Mouse (Mus musculus): Measurements from ENCODE around the gene Nudt6. TPM values are rescaled to one million over a fixed set of nuclear protein-coding genes. Genes with fewer than 3 reads are reported as not detected.

Gene Nudt6
- polyA plus RNA-seq, 1 experiment from 2014 or later, result 4.9 TPM

DNA sequence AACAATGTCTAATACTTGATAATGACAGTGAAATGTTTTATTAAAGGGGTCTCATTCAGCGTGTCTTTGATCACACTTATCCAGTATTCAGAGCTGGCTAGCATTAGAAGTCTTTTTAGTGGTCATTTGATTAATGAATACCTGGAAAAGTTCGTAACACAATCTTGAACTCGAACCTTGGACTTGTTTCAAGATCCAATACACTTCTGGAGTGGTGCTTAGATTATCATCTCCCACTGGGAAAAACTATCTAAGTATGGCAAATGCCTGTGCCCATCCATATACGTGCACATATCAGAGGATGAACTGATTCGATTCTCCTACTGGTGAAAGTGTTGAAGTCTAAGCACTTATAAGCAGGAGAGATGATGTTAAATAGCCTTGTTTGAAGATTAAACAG, 1.7 kb downstream of the Nudt6 start:
- Histone ChIP-seq H3K27ac (replicated peaks) (peak overlapping the region; percentile 91), H3K4me1 (replicated peaks) (peaks cover 30% of the 10 kb centered on the region), H3K9ac (peak overlapping the region; percentile 73; the same call in 1 of the 2 replicates), H3K9me3 (replicated peaks) (no peaks in the 10 kb centered on the region), H3K36me3 (replicated peaks) (no peaks in the 10 kb centered on the region), H3K27me3 (no peaks in the 10 kb centered on the region), H3K4me3 (replicated peaks) (peak overlapping the region; percentile 83), H3K4me2 (peak overlapping the region; percentile 96)
- no peak for ATAC-seq (ENCODE audit: insufficient read depth)
- 66% methylated on average over 5 of the region's 5 CpGs for WGBS (ENCODE audit: insufficient replicate concordance)

GRCm38 (mm10) chr3:37414413-37414960, 5.5 kb downstream of the Nudt6 start:
- no peak overlapping the region for H3K27ac ChIP-seq (replicated peaks)
- H3K4me1 ChIP-seq (replicated peaks), result peaks cover 16% of the 10 kb centered on the region
- H3K4me2 ChIP-seq, result no peak overlapping the region
- H3K9ac ChIP-seq, result no peak overlapping the region
- H3K4me3 ChIP-seq (replicated peaks), result no peak overlapping the region
- no peak for ATAC-seq (ENCODE audit: insufficient read depth)
- H3K9me3 ChIP-seq (replicated peaks), result no peaks in the 10 kb centered on the region
- WGBS (ENCODE audit: insufficient replicate concordance), result 44% methylated on average over 14 of the region's 14 CpGs
- no peaks in the 10 kb centered on the region for H3K36me3 ChIP-seq (replicated peaks)
- H3K27me3 ChIP-seq, result no peaks in the 10 kb centered on the region

DNA sequence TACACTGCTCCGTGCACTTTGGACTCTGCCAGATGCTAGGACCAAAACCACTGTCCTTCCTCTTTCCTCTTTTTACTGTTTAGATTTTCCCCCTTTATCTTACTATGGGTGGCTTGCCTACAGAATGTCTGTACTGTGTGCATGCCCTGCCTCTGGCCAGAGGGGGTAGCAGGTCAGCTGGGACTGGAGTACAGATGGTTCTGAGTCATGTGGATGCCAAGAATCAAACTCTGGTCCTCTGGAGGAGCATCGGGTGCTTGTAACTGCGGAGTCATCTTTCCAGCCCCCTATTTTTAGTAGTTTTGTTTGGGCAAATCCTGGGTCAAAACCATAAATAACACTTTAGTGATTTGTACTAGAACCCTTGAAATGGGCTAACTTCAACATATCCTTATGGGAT, 6.6 kb downstream of the Nudt6 start:
- no peak overlapping the region for H3K4me2 ChIP-seq
- no peaks in the 10 kb centered on the region for H3K27me3 ChIP-seq
- no peak overlapping the region for H3K9ac ChIP-seq
- H3K27ac ChIP-seq (replicated peaks), result no peak overlapping the region
- H3K4me1 ChIP-seq (replicated peaks), result peaks cover 8% of the 10 kb centered on the region
- no peak for ATAC-seq (ENCODE audit: insufficient read depth)
- 72% methylated on average over 3 of the region's 3 CpGs for WGBS (ENCODE audit: insufficient replicate concordance)
- no peak overlapping the region for H3K4me3 ChIP-seq (replicated peaks)
- H3K9me3 ChIP-seq (replicated peaks), result no peaks in the 10 kb centered on the region
- no peaks in the 10 kb centered on the region for H3K36me3 ChIP-seq (replicated peaks)

- Histone ChIP-seq H3K4me3 (replicated peaks) (no peak overlapping the region), H3K9me3 (replicated peaks) (no peaks in the 10 kb centered on the region), H3K4me2 (no peak overlapping the region), H3K27me3 (no peaks in the 10 kb centered on the region), H3K4me1 (replicated peaks) (no peaks in the 10 kb centered on the region), H3K27ac (replicated peaks) (no peak overlapping the region), H3K9ac (no peak overlapping the region), H3K36me3 (replicated peaks) (no peaks in the 10 kb centered on the region)
- ATAC-seq (ENCODE audit: insufficient read depth), result no peak
Observed at GRCm38 (mm10) chr3:37407598-37407997, 12.4 kb downstream of the Nudt6 start.

DNA sequence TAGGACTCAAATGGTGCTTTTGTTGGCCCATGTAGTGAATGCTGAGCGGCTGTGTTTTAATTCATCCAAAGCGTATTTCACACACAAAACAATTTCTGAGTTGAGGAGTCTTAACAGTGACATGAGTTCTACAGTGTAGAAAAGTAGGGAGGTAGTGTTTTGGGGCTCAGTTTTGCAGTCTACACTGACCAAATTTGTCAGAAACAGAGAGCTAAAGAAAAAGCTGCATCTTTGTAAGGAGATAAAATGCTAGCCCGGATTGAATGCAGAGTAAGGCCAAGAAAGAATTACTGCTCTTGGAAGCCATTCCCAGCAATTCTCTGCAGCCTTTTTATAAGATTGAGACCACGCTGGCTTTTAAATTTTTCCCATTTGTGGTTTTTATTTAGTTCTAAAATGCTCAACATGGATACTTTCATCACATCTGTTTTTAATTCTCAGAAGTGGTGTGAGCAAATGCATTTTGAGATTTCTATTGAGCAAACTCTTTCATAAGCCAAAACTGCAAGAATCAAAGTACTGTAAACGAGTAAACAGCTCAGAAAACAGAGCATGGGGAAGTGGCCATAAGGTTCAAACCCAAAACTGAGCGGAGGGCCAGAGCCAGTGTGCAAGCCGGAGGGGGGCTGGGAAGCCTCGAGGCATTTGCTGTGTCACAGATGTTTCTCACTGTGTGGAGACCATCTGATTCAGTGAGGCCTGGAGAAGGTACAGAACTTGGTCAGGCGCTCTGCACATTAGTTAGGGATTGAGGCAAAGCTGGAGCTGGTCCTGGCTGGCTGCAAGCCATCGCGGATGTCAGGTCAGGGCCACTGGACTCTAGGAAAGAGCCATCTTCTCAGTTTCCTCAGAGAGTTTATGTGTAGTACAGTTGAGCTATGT, 18.0 kb downstream of the Nudt6 start:
- no peaks in the 10 kb centered on the region for H3K36me3 ChIP-seq (replicated peaks)
- no peaks in the 10 kb centered on the region for H3K27me3 ChIP-seq
- H3K9me3 ChIP-seq (replicated peaks), result no peaks in the 10 kb centered on the region
- H3K27ac ChIP-seq (replicated peaks), result no peak overlapping the region
- H3K4me2 ChIP-seq, result no peak overlapping the region
- no peak overlapping the region for H3K9ac ChIP-seq
- no peak for ATAC-seq (ENCODE audit: insufficient read depth)
- no peak overlapping the region for H3K4me3 ChIP-seq (replicated peaks)
- H3K4me1 ChIP-seq (replicated peaks), result no peaks in the 10 kb centered on the region
- 70% methylated on average over 11 of the region's 11 CpGs for WGBS (ENCODE audit: insufficient replicate concordance)

GRCm38 (mm10) chr3:37398661-37399395, 21.2 kb downstream of the Nudt6 start:
- Histone ChIP-seq H3K9ac (no peak overlapping the region), H3K4me1 (replicated peaks) (no peaks in the 10 kb centered on the region), H3K9me3 (replicated peaks) (no peaks in the 10 kb centered on the region), H3K4me3 (replicated peaks) (no peak overlapping the region), H3K27me3 (no peaks in the 10 kb centered on the region), H3K27ac (replicated peaks) (no peak overlapping the region), H3K36me3 (replicated peaks) (no peaks in the 10 kb centered on the region), H3K4me2 (no peak overlapping the region)
- 62% methylated on average over 7 of the region's 7 CpGs for WGBS (ENCODE audit: insufficient replicate concordance)
- ATAC-seq (ENCODE audit: insufficient read depth), result no peak

GRCm38 (mm10) chr3:37397646-37398045, 22.4 kb downstream of the Nudt6 start:
- Histone ChIP-seq H3K4me2 (no peak overlapping the region), H3K4me3 (replicated peaks) (no peak overlapping the region), H3K4me1 (replicated peaks) (no peaks in the 10 kb centered on the region), H3K27me3 (no peaks in the 10 kb centered on the region), H3K36me3 (replicated peaks) (no peaks in the 10 kb centered on the region), H3K27ac (replicated peaks) (no peak overlapping the region), H3K9me3 (replicated peaks) (no peaks in the 10 kb centered on the region), H3K9ac (no peak overlapping the region)
- no peak for ATAC-seq (ENCODE audit: insufficient read depth)
- 63% methylated on average over 3 of the region's 3 CpGs for WGBS (ENCODE audit: insufficient replicate concordance)

- ATAC-seq (ENCODE audit: insufficient read depth), result no peak
- no peak overlapping the region for H3K9ac ChIP-seq
- no peaks in the 10 kb centered on the region for H3K4me1 ChIP-seq (replicated peaks)
- H3K27ac ChIP-seq (replicated peaks), result no peak overlapping the region
- no peaks in the 10 kb centered on the region for H3K27me3 ChIP-seq
- H3K4me2 ChIP-seq, result no peak overlapping the region
- H3K36me3 ChIP-seq (replicated peaks), result no peaks in the 10 kb centered on the region
- H3K9me3 ChIP-seq (replicated peaks), result no peaks in the 10 kb centered on the region
- WGBS (ENCODE audit: insufficient replicate concordance), result 66% methylated on average over 5 of the region's 5 CpGs
- H3K4me3 ChIP-seq (replicated peaks), result no peak overlapping the region
Observed at GRCm38 (mm10) chr3:37396930-37397608, 22.9 kb downstream of the Nudt6 start.

DNA sequence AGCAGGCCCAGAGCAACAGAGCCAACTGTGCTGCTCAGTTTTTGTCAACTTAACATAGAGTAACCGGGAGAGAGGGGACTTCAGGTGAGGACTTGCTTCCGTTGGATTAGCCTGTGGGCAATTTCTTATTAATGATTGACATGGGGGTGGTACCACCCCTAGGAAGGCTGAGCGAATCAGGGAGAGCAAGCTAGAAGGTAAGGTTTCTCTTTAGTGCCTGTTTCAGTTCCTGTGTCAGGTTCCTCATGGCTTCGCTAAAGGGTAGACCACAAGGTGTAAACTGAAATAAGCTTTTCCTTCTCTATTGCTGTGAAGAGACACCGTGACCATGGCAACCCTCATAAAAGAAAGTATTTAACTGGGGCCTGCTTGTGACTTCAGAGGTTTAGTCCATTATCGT, 32.7 kb downstream of the Nudt6 start:
- no peak for ATAC-seq (ENCODE audit: insufficient read depth)
- H3K4me2 ChIP-seq, result no peak overlapping the region
- 66% methylated on average over 6 of the region's 6 CpGs for WGBS (ENCODE audit: insufficient replicate concordance)

DNA sequence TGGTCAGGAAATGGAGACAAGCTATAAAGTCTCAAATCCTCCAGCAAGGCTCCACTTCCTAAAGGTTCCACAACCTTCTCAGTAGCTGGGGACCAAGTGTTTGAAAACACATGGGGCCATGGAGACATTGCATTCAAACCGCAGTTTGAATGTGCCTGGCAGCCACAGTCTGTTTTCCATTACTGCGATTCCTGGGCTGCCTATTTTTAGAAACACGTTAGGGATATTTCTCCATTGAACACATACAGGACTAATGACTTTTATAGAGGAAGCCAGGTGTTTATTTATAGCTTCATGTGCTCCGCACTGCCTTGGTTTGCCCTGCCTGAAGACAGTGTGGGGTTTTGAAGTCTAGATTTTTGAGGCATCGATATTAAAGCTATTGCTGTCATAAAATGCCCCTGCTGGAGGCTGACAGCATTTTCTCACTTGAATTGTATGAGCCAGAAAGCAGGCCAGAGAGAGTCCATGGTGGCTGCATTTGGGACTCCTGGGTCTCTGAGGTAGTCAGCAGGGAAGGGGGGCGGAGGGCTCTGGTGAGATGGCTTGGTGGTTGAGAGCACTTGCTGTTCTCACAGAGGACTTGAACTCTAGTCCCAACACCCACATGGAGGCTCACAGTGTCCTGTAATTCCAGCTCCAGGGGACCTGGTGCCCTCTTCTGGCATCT, 36.8 kb downstream of the Nudt6 start:
- no peaks in the 10 kb centered on the region for H3K36me3 ChIP-seq (replicated peaks)
- H3K4me1 ChIP-seq (replicated peaks), result no peaks in the 10 kb centered on the region
- H3K4me3 ChIP-seq (replicated peaks), result no peak overlapping the region
- no peak overlapping the region for H3K9ac ChIP-seq
- no peak overlapping the region for H3K4me2 ChIP-seq
- no peak for ATAC-seq (ENCODE audit: insufficient read depth)
- no peak overlapping the region for H3K27ac ChIP-seq (replicated peaks)
- no peaks in the 10 kb centered on the region for H3K27me3 ChIP-seq
- 67% methylated on average over 6 of the region's 6 CpGs for WGBS (ENCODE audit: insufficient replicate concordance)
- no peaks in the 10 kb centered on the region for H3K9me3 ChIP-seq (replicated peaks)

More for the DNA sequence above, 32.7 kb downstream of the Nudt6 start:
- Histone ChIP-seq H3K27me3 (no peaks in the 10 kb centered on the region), H3K9ac (no peak overlapping the region), H3K4me3 (replicated peaks) (no peak overlapping the region), H3K27ac (replicated peaks) (no peak overlapping the region), H3K9me3 (replicated peaks) (no peaks in the 10 kb centered on the region), H3K36me3 (replicated peaks) (no peaks in the 10 kb centered on the region), H3K4me1 (replicated peaks) (no peaks in the 10 kb centered on the region)

Data from liver, embryonic 15.5 days (tissue).